Mouse (Mus musculus): ENCODE results near the gene Ccdc163. TPM values are rescaled to one million over a fixed set of nuclear protein-coding genes. Genes with fewer than 3 reads are reported as not detected.

Gene Ccdc163
- 15.4 TPM for polyA plus RNA-seq (2014; fragmentation: Illumina TruSeq; extraction: RNeasy Lipid Tissue Mini Kit (QIAGEN cat#74804); ENCODE audit: low read depth, low replicate concordance)

DNA sequence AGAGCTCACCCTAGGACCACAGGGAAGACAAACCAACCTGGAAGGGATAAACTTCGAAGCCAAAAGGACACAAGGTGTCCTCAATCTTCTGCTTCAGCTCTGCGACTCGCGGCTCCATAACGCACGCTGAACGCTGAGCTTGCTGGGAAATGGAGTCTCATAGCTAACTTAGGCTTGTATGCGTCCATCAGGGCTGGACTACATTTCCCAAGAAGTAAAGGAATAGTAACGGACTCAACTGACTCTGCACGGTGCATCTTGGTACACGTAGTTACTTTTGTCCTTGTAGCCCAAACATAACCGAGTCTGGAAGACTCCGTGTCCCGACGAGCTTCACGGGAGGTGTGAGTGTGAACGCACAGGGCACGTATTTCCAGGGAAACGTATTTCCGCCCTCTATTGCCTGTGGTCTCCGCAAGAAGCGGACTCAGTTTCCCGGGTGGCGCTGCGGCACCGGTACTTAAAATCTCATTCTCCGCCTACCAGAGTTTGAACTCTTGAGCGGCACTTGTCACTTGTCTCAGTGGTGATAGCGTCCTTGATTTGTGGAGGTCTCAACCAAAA, at the start of gene Ccdc163, which contains the start of gene Mmachc:
Ccdc163 (plus strand) TSS at position 309 of the 564 bp plus-strand sequence.
Mmachc (minus strand) TSS at position 206 of the 564 bp plus-strand sequence.

DNA sequence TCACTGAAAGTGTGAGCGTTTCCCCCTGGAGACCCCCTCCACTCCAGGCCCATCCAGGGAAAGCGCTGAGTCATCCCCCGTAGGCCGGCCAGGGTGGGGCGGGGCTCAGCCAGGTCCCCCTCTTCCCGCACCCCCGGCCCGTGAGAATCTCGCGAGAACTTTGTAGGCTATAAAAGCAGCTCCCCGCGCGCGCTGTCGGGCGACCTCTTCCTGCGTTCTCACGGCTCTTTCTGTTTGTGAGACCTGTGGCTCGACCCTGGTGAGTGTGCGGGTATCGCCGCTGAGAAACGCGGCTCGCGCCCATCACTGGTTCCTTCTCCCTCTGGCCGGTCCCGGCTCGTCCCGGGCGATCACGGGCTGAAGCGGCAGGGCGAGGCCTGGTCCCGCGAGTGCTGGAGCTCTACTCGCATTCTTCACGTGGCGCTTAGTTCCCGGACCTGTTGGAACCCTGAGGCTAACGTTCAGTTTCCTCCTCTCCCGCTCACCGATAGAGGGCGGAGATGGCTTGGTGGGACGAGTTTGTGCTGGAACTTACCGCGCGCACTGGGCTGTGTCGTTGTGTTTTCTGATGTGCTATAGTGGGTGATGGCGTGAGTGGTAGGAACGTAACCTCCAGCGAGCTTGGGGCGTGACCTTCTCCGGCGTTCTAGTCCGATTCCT, 22.8 kb upstream of the Ccdc163 start, which contains the start of gene Prdx1:
Prdx1 (plus strand) TSS at position 143 of the 660 bp plus-strand sequence.

DNA sequence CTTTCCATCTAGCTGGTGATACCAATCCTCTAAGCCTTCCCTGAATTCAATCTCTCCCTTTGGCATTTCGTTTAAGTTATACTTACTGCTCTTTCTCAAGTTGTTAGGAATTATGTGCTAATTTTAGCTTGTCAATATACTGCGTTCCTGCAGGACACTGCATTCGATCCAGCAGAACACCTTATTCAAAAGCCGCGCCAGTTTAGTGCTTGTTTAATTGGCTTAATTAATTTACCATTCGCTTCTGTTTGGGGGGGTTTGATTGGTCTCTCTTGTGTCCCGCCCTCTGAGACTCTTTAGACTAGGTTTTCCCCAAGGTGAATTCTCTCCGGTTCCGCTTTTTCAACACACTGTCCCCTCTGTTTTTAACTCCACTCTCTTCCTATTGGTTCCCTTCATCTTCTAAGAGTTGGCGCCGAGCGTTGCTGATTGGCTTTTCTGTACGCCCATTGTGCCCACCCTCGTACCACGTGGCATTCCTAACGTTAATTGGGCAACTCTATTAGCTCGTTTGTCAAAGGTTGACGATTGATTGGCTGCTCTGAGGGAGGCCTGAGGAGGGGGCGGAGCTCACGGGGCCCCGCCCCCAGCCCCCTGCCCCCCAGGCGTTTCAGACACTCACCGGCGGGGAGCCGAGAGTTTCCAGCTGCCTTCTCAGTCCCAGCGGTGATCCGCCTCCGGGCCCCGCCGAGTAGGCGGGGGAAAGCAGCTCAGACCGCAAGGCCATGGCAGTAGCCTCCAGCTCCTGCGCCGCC, 12.2 kb downstream of the Ccdc163 start, which contains the start of gene Tesk2:
Tesk2 (plus strand) TSS at position 606 of the 755 bp plus-strand sequence.

Other genes starting within 250 kb of the Ccdc163 start
- 24.1 TPM for gene Mast2, start 244.3 kb upstream of the Ccdc163 start, polyA plus RNA-seq (2014; fragmentation: Illumina TruSeq; extraction: RNeasy Lipid Tissue Mini Kit (QIAGEN cat#74804); ENCODE audit: low read depth, low replicate concordance)
- gene Ipp, start 201.0 kb upstream of the Ccdc163 start, polyA plus RNA-seq (2014; fragmentation: Illumina TruSeq; extraction: RNeasy Lipid Tissue Mini Kit (QIAGEN cat#74804); ENCODE audit: low read depth, low replicate concordance), result 10.2 TPM
- gene Tmem69, start 152.6 kb upstream of the Ccdc163 start, polyA plus RNA-seq (2014; fragmentation: Illumina TruSeq; extraction: RNeasy Lipid Tissue Mini Kit (QIAGEN cat#74804); ENCODE audit: low read depth, low replicate concordance), result 16.5 TPM
- 49.9 TPM for gene Gpbp1l1, start 150.9 kb upstream of the Ccdc163 start, polyA plus RNA-seq (2014; fragmentation: Illumina TruSeq; extraction: RNeasy Lipid Tissue Mini Kit (QIAGEN cat#74804); ENCODE audit: low read depth, low replicate concordance)
- 15.1 TPM for gene Ccdc17, start 111.9 kb upstream of the Ccdc163 start, polyA plus RNA-seq (2014; fragmentation: Illumina TruSeq; extraction: RNeasy Lipid Tissue Mini Kit (QIAGEN cat#74804); ENCODE audit: low read depth, low replicate concordance)
- gene Nasp, start 80.6 kb upstream of the Ccdc163 start, polyA plus RNA-seq (2014; fragmentation: Illumina TruSeq; extraction: RNeasy Lipid Tissue Mini Kit (QIAGEN cat#74804); ENCODE audit: low read depth, low replicate concordance), result 36.5 TPM
- gene Akr1a1, start 56.8 kb upstream of the Ccdc163 start, polyA plus RNA-seq (2014; fragmentation: Illumina TruSeq; extraction: RNeasy Lipid Tissue Mini Kit (QIAGEN cat#74804); ENCODE audit: low read depth, low replicate concordance), result 798 TPM
- gene Prdx1, start 23.0 kb upstream of the Ccdc163 start, polyA plus RNA-seq (2014; fragmentation: Illumina TruSeq; extraction: RNeasy Lipid Tissue Mini Kit (QIAGEN cat#74804); ENCODE audit: low read depth, low replicate concordance), result 770 TPM
- 22.1 TPM for gene Mmachc, start 103 bp upstream of the Ccdc163 start, polyA plus RNA-seq (2014; fragmentation: Illumina TruSeq; extraction: RNeasy Lipid Tissue Mini Kit (QIAGEN cat#74804); ENCODE audit: low read depth, low replicate concordance)
- gene Tesk2, start 12.4 kb downstream of the Ccdc163 start, polyA plus RNA-seq (2014; fragmentation: Illumina TruSeq; extraction: RNeasy Lipid Tissue Mini Kit (QIAGEN cat#74804); ENCODE audit: low read depth, low replicate concordance), result 12.5 TPM
- gene Toe1, start 99.1 kb downstream of the Ccdc163 start, polyA plus RNA-seq (2014; fragmentation: Illumina TruSeq; extraction: RNeasy Lipid Tissue Mini Kit (QIAGEN cat#74804); ENCODE audit: low read depth, low replicate concordance), result 45.2 TPM
- gene Mutyh, start 99.2 kb downstream of the Ccdc163 start, polyA plus RNA-seq (2014; fragmentation: Illumina TruSeq; extraction: RNeasy Lipid Tissue Mini Kit (QIAGEN cat#74804); ENCODE audit: low read depth, low replicate concordance), result 6.7 TPM
- gene Hpdl, start 113.2 kb downstream of the Ccdc163 start, polyA plus RNA-seq (2014; fragmentation: Illumina TruSeq; extraction: RNeasy Lipid Tissue Mini Kit (QIAGEN cat#74804); ENCODE audit: low read depth, low replicate concordance), result 47.0 TPM
- gene Zswim5, start 168.9 kb downstream of the Ccdc163 start, polyA plus RNA-seq (2014; fragmentation: Illumina TruSeq; extraction: RNeasy Lipid Tissue Mini Kit (QIAGEN cat#74804); ENCODE audit: low read depth, low replicate concordance), result 3.0 TPM

Measured in adipose tissue, adult 10 weeks (tissue).